Mouse (Mus musculus) kidney, adult 2 months (tissue): ENCODE data around the gene Moap1.

ENCODE experiments used
- CTCF ChIP-seq: fragments of 200-500 bp; conservative IDR thresholded peaks from 2 replicates; pipeline ENCODE4 v1.5.1; 2011; ENCODE audit warnings: low read depth, mild to moderate bottlenecking, control low read depth, low read length, moderate library complexity, mixed read lengths; ENCODE audit not compliant: insufficient read depth, insufficient read length
- POLR2A ChIP-seq: fragments of 200-500 bp; IDR thresholded peaks from one replicate; pipeline ENCODE4 v1.6.1; 2011; ENCODE audit warnings: low read depth, low read length, control low read depth

DNA sequence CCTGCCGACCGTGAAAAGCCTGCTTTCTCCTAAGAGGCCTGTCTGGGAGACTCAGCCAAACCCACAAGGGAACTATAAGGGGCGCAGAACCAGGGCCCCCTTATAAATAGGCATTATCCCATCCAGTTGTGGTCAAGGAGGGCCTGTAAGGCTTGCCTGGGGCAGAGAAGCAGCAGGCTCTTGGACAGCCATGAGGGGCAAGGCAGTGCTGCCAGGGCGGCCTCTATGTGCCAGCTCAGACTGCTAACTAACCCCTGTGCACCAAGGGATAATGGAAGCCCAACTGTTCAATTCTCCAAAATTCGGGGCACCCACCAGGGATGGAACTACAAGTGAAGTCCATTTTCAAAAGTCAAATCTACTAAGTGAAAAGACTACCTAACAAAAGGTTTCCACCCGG, 40.0 kb downstream of the Moap1 start:
- TF ChIP-seq CTCF, result no peak
- no peak for TF ChIP-seq POLR2A
